Mouse (Mus musculus): ENCODE results near the gene Hoxb9. TPM values are rescaled to one million over a fixed set of nuclear protein-coding genes. Genes with fewer than 3 reads are reported as not detected.

Gene Hoxb9
- polyA plus RNA-seq, 1 experiment from 2014 or later: 0.09 TPM

DNA sequence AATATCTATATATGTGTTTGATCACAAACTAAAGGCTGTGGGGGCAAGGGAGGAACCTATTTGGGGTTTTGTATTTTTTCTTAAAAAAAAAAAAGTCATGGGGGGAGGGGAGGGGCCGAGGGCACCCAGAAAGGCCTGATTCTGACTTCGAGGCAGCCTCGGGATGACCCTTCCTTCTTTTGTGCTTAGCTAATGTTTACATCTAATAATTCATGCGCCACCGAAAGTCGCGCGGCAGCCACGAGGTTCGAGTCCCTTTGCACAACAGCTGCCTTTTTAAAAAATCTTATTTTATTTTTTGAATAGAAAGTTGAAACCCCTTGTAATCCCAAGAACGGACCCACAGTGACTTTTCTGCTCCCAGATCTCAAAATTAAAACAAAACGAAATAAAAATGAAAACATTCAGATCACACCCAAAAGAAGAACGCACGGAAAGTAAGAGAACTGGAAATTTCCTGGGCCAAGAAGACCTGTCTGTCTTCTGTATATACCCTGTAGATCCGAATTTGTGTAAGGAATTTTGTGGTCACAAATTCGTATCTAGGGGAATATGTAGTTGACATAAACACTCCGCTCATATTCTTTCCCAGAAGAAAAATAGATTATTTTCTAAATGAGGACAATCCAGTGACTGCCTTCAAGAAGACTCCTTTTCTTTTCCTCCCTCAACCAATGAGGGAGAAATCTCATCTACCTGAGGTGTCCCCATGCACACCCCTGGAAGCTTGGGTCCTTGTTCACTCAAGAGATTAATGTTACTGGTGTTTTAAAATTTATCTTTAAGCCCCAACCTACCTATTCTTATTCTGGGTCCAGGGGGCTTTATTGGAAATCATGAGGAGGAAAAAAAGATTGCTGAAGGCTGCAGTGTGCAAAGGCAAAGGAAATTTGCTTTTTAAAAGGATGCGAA, 45.7 kb downstream of the Hoxb9 start:
- peaks cover 4% of the 10 kb centered on the region; the same call in 1 of the 2 replicates for H3K4me1 ChIP-seq (ENCODE audit: control insufficient read depth, insufficient read depth, low read length)
- no peaks in the 10 kb centered on the region for H3K36me3 ChIP-seq (ENCODE audit: control insufficient read depth, insufficient read depth, low read length)
- peak overlapping the region; percentile 74; the same call in 1 of the 2 replicates for H3K4me2 ChIP-seq
- no peak for ATAC-seq (replicated peaks; ENCODE audit: insufficient number of reproducible peaks, low FRiP score, low TSS enrichment)
- H3K27ac ChIP-seq (ENCODE audit: low read depth, low read length): no peak overlapping the region
- no peak overlapping the region for H3K9ac ChIP-seq (ENCODE audit: low read depth, low read length)
- no peaks in the 10 kb centered on the region for H3K9me3 ChIP-seq (replicated peaks; ENCODE audit: control insufficient read depth, low read length)
- H3K4me3 ChIP-seq (ENCODE audit: low read depth, low read length): no peak overlapping the region
- peaks cover 94% of the 10 kb centered on the region for H3K27me3 ChIP-seq (ENCODE audit: control insufficient read depth, insufficient read depth, low read length)
- 10% methylated on average over 18 of the region's 18 CpGs for WGBS (ENCODE audit: insufficient replicate concordance)

- Histone ChIP-seq H3K9me3 (replicated peaks; ENCODE audit: control insufficient read depth, low read length) (no peaks in the 10 kb centered on the region), H3K36me3 (ENCODE audit: control insufficient read depth, insufficient read depth, low read length) (no peaks in the 10 kb centered on the region), H3K4me1 (ENCODE audit: control insufficient read depth, insufficient read depth, low read length) (peaks cover 4% of the 10 kb centered on the region; the same call in 1 of the 2 replicates), H3K27me3 (ENCODE audit: control insufficient read depth, insufficient read depth, low read length) (peaks cover 94% of the 10 kb centered on the region), H3K27ac (ENCODE audit: low read depth, low read length) (peak within 1 kb of the TSS; percentile 80), H3K9ac (ENCODE audit: low read depth, low read length) (peak within 1 kb of the TSS; percentile 69), H3K4me2 (peak within 1 kb of the TSS; percentile 74), H3K4me3 (ENCODE audit: low read depth, low read length) (peak within 1 kb of the TSS; percentile 55)
- no peak for ATAC-seq (replicated peaks; ENCODE audit: insufficient number of reproducible peaks, low FRiP score, low TSS enrichment)
- 2% methylated on average over 28 of the region's 28 CpGs for WGBS (ENCODE audit: insufficient replicate concordance)
Measured at GRCm38 (mm10) chr11:96317608-96318367, 46.5 kb downstream of the Hoxb9 start, which contains the start of gene Hoxb4. TSS of gene Hoxb4 (plus strand) at chr11:96318267.

DNA sequence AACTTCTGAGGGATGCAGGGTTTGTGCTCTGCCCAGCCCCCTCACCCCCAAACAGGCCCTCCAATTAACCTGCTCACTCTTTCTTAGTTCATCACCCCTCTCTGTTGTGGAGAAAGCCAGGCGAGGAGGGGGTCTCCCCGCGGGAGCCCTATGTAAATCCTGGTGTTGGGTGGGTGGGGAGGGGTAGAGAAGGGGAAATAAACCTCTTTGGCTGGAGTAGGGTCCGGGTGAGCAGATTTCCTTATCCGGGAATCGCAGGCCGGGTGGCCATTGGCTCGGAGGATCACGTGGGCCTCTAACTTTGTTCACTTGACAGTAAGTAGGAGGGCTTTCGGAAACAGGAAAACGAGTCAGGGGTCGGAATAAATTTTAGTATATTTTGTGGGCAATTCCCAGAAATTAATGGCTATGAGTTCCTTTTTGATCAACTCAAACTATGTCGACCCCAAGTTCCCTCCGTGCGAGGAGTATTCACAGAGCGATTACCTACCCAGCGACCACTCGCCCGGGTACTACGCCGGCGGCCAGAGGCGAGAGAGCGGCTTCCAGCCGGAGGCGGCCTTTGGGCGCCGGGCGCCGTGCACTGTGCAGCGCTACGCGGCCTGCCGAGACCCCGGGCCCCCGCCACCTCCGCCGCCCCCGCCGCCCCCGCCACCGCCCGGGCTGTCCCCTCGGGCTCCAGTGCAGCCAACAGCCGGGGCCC, 47.3 kb downstream of the Hoxb9 start:
- peak overlapping the region; percentile 69 for H3K9ac ChIP-seq (ENCODE audit: low read depth, low read length)
- H3K4me3 ChIP-seq (ENCODE audit: low read depth, low read length): peak overlapping the region; percentile 55
- H3K36me3 ChIP-seq (ENCODE audit: control insufficient read depth, insufficient read depth, low read length): no peaks in the 10 kb centered on the region
- WGBS (ENCODE audit: insufficient replicate concordance): under 1% methylated on average over 42 of the region's 45 CpGs
- peaks cover 91% of the 10 kb centered on the region for H3K27me3 ChIP-seq (ENCODE audit: control insufficient read depth, insufficient read depth, low read length)
- peak overlapping the region; percentile 74 for H3K4me2 ChIP-seq
- peak; percentile 71; the same call in 1 of the 2 replicates for ATAC-seq (replicated peaks; ENCODE audit: insufficient number of reproducible peaks, low FRiP score, low TSS enrichment)
- peaks cover 4% of the 10 kb centered on the region; the same call in 1 of the 2 replicates for H3K4me1 ChIP-seq (ENCODE audit: control insufficient read depth, insufficient read depth, low read length)
- H3K9me3 ChIP-seq (replicated peaks; ENCODE audit: control insufficient read depth, low read length): no peaks in the 10 kb centered on the region
- peak overlapping the region; percentile 80 for H3K27ac ChIP-seq (ENCODE audit: low read depth, low read length)

- H3K9ac ChIP-seq (ENCODE audit: low read depth, low read length): peak overlapping the region; percentile 69
- H3K36me3 ChIP-seq (ENCODE audit: control insufficient read depth, insufficient read depth, low read length): no peaks in the 10 kb centered on the region
- peaks cover 4% of the 10 kb centered on the region; the same call in 1 of the 2 replicates for H3K4me1 ChIP-seq (ENCODE audit: control insufficient read depth, insufficient read depth, low read length)
- peaks cover 91% of the 10 kb centered on the region for H3K27me3 ChIP-seq (ENCODE audit: control insufficient read depth, insufficient read depth, low read length)
- no peak for ATAC-seq (replicated peaks; ENCODE audit: insufficient number of reproducible peaks, low FRiP score, low TSS enrichment)
- WGBS (ENCODE audit: insufficient replicate concordance): 0% methylated on average over 28 of the region's 34 CpGs
- peak overlapping the region; percentile 55 for H3K4me3 ChIP-seq (ENCODE audit: low read depth, low read length)
- peak overlapping the region; percentile 80 for H3K27ac ChIP-seq (ENCODE audit: low read depth, low read length)
- H3K4me2 ChIP-seq: peak overlapping the region; percentile 74
- H3K9me3 ChIP-seq (replicated peaks; ENCODE audit: control insufficient read depth, low read length): no peaks in the 10 kb centered on the region
Measured at GRCm38 (mm10) chr11:96319071-96319902, 48.0 kb downstream of the Hoxb9 start.

- Histone ChIP-seq H3K4me1 (ENCODE audit: control insufficient read depth, insufficient read depth, low read length) (peaks cover 4% of the 10 kb centered on the region; the same call in 1 of the 2 replicates), H3K36me3 (ENCODE audit: control insufficient read depth, insufficient read depth, low read length) (no peaks in the 10 kb centered on the region), H3K4me3 (ENCODE audit: low read depth, low read length) (peak overlapping the region; percentile 55), H3K4me2 (peak overlapping the region; percentile 74), H3K9ac (ENCODE audit: low read depth, low read length) (peak overlapping the region; percentile 61; the same call in 1 of the 2 replicates), H3K27ac (ENCODE audit: low read depth, low read length) (peak overlapping the region; percentile 80; the same call in 1 of the 2 replicates), H3K27me3 (ENCODE audit: control insufficient read depth, insufficient read depth, low read length) (peaks cover 90% of the 10 kb centered on the region), H3K9me3 (replicated peaks; ENCODE audit: control insufficient read depth, low read length) (no peaks in the 10 kb centered on the region)
- under 1% methylated on average over 29 of the region's 29 CpGs for WGBS (ENCODE audit: insufficient replicate concordance)
- ATAC-seq (replicated peaks; ENCODE audit: insufficient number of reproducible peaks, low FRiP score, low TSS enrichment): no peak
Measured at GRCm38 (mm10) chr11:96319910-96320309, 48.7 kb downstream of the Hoxb9 start.

- 3% methylated on average over 17 of the region's 17 CpGs for WGBS (ENCODE audit: insufficient replicate concordance)
- Histone ChIP-seq H3K9ac (ENCODE audit: low read depth, low read length) (no peak overlapping the region), H3K4me3 (ENCODE audit: low read depth, low read length) (peak overlapping the region; percentile 16), H3K27ac (ENCODE audit: low read depth, low read length) (no peak overlapping the region), H3K9me3 (replicated peaks; ENCODE audit: control insufficient read depth, low read length) (no peaks in the 10 kb centered on the region), H3K27me3 (ENCODE audit: control insufficient read depth, insufficient read depth, low read length) (peaks cover 89% of the 10 kb centered on the region), H3K36me3 (ENCODE audit: control insufficient read depth, insufficient read depth, low read length) (no peaks in the 10 kb centered on the region), H3K4me2 (peak overlapping the region; percentile 74; the same call in 1 of the 2 replicates), H3K4me1 (ENCODE audit: control insufficient read depth, insufficient read depth, low read length) (peaks cover 4% of the 10 kb centered on the region; the same call in 1 of the 2 replicates)
- ATAC-seq (replicated peaks; ENCODE audit: insufficient number of reproducible peaks, low FRiP score, low TSS enrichment): no peak
Measured at GRCm38 (mm10) chr11:96320688-96321087, 49.4 kb downstream of the Hoxb9 start.

DNA sequence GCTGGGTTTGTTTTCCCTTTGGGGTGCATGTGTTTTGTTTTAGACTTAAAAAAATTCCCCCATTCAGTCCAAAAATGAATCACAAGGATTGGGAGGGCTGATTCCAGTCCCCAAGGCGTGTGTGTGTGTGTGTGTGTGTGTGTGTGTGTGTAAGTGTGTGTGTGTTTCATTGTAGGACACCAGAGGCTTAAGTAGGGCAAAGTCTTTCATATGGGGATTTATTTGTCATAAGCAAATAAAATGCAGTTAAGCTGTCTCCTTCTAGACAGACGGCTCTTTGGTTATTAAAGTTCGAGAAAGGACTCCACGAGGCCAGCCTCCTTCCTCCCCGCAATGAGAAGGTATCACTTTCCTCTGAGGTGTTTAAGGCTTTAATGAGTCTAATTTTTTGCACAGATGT, 50.6 kb downstream of the Hoxb9 start:
- Histone ChIP-seq H3K27me3 (ENCODE audit: control insufficient read depth, insufficient read depth, low read length) (peaks cover 89% of the 10 kb centered on the region), H3K9me3 (replicated peaks; ENCODE audit: control insufficient read depth, low read length) (no peaks in the 10 kb centered on the region), H3K4me1 (ENCODE audit: control insufficient read depth, insufficient read depth, low read length) (peaks cover 7% of the 10 kb centered on the region), H3K9ac (ENCODE audit: low read depth, low read length) (no peak overlapping the region), H3K4me3 (ENCODE audit: low read depth, low read length) (no peak overlapping the region), H3K4me2 (0 out of 2 replicates have a peak overlapping the region, but pooled peaks have one; percentile 7), H3K36me3 (ENCODE audit: control insufficient read depth, insufficient read depth, low read length) (no peaks in the 10 kb centered on the region), H3K27ac (ENCODE audit: low read depth, low read length) (no peak overlapping the region)
- WGBS (ENCODE audit: insufficient replicate concordance): 25% methylated on average over 5 of the region's 5 CpGs
- no peak for ATAC-seq (replicated peaks; ENCODE audit: insufficient number of reproducible peaks, low FRiP score, low TSS enrichment)
